Mouse (Mus musculus) limb, embryonic 15.5 days (tissue): ENCODE measurements around the gene Pde4b. TPM values are rescaled to one million over a fixed set of nuclear protein-coding genes. Genes with fewer than 3 reads are reported as not detected.

Source experiments
- ATAC-seq: fragments of 200-750 bp; cut with Nextera tagmentation; 2 replicates; pipeline ENCODE4 v1.8.0; 2017; ENCODE audit warnings: low read depth, moderate TSS enrichment; ENCODE audit not compliant: insufficient number of reproducible peaks, low FRiP score, low TSS enrichment
- H3K27ac ChIP-seq: fragments of 300-500 bp; sonication (generic); 2 replicates; pipeline ENCODE4 v1.5.1; 2015; ENCODE audit warnings: moderate library complexity, mild to moderate bottlenecking, inconsistent platforms
- H3K27me3 ChIP-seq: fragments of 300-500 bp; sonication (generic); 2 replicates; pipeline ENCODE4 v1.6.1; 2015; ENCODE audit warnings: inconsistent platforms
- H3K36me3 ChIP-seq: fragments of 300-500 bp; sonication (generic); 2 replicates; pipeline ENCODE4 v1.6.1; 2015; ENCODE audit warnings: inconsistent platforms
- H3K4me1 ChIP-seq: fragments of 300-500 bp; sonication (generic); 2 replicates; pipeline ENCODE4 v1.6.1; 2015; ENCODE audit warnings: inconsistent platforms
- H3K4me2 ChIP-seq: fragments of 300-500 bp; sonication (generic); 2 replicates; pipeline ENCODE4 v1.6.1; 2015; ENCODE audit warnings: mild to moderate bottlenecking, inconsistent platforms
- H3K4me3 ChIP-seq: fragments of 300-500 bp; sonication (generic); 2 replicates; pipeline ENCODE4 v1.5.1; 2015; ENCODE audit warnings: mild to moderate bottlenecking, inconsistent platforms
- H3K9ac ChIP-seq: fragments of 300-500 bp; sonication (generic); 2 replicates; pipeline ENCODE4 v1.6.1; 2015; ENCODE audit warnings: inconsistent platforms
- H3K9me3 ChIP-seq: fragments of 300-500 bp; sonication (generic); 2 replicates; pipeline ENCODE4 v1.6.1; 2016; ENCODE audit warnings: inconsistent platforms
- WGBS: fragments of 180-500 bp; shearing (Covaris S2); methylation state at CpG from one replicate; pipeline ENCODE4 v1.1.7; 2015; 5-methylcytosine and 5-hydroxymethylcytosine counted together
- polyA plus RNA-seq: library from polyadenylated mRNA; unstranded; fragments of >200 nt; fragmentation: Nextera tagmentation; extraction: Ambion mirVana; gene quantifications from 2 replicates; pipeline ENCODE4 v1.2.1, GENCODE M21; 2015

Gene Pde4b
- polyA plus RNA-seq, 1 experiment from 2014 or later, result 20.1 TPM

DNA sequence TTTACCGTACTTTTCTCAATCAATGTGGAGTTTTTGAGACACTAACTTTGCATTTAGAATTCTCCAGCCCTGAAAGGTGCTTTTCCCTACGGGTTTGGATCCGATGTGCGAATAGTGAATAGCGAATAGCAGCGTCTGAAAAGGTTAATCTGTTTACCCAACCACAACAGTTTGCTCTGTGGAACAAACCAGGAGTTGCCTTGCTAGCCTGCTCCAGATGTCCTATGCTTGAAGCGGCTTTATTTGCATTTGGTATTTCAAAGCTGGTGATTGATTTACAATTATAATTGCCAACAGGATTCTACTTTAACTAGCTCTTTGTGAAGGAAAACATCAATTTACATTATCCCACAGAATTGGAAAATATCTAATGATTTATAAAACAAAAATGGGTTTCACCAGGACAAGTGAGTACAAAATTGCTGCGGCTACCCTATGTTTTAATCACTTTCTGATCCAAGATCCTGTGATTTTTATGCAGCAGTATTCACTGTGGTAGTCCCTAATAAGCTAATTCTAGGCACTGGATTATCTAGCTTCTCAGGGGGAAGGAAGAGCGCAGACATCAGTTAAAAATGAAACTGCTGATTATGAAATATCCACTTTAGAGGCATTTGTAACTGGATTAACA, 280.9 kb downstream of the Pde4b start:
- Histone ChIP-seq H3K9ac (no peak overlapping the region), H3K4me1 (no peaks in the 10 kb centered on the region), H3K36me3 (no peaks in the 10 kb centered on the region), H3K27ac (no peak overlapping the region), H3K9me3 (no peaks in the 10 kb centered on the region), H3K27me3 (no peaks in the 10 kb centered on the region), H3K4me2 (no peak overlapping the region), H3K4me3 (no peak overlapping the region)
- ATAC-seq, result no peak
- 47% methylated on average over 9 of the region's 9 CpGs for WGBS

DNA sequence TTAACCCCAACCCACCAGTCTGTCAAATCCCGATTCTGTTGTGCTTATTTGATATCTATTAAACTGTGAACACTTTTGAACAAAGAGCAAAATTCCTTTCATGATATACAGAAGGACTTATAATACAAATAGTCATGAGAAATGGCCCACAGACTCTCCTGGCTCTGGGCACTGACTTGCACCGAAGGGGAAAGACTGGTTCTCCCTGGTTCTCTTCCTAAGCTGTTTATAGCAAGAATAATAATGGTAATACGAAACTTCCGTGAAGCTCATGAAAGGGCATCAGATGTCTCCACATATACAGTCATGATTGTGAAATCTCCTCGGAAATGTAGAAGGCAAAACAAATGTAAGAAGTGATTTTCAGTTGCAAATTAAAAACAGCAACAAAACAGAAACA, 287.3 kb downstream of the Pde4b start:
- Histone ChIP-seq H3K27me3 (no peaks in the 10 kb centered on the region), H3K4me2 (no peak overlapping the region), H3K36me3 (no peaks in the 10 kb centered on the region), H3K4me1 (no peaks in the 10 kb centered on the region), H3K4me3 (no peak overlapping the region), H3K27ac (no peak overlapping the region), H3K9me3 (no peaks in the 10 kb centered on the region), H3K9ac (no peak overlapping the region)
- 60% methylated on average over 5 of the region's 5 CpGs for WGBS
- ATAC-seq, result no peak

DNA sequence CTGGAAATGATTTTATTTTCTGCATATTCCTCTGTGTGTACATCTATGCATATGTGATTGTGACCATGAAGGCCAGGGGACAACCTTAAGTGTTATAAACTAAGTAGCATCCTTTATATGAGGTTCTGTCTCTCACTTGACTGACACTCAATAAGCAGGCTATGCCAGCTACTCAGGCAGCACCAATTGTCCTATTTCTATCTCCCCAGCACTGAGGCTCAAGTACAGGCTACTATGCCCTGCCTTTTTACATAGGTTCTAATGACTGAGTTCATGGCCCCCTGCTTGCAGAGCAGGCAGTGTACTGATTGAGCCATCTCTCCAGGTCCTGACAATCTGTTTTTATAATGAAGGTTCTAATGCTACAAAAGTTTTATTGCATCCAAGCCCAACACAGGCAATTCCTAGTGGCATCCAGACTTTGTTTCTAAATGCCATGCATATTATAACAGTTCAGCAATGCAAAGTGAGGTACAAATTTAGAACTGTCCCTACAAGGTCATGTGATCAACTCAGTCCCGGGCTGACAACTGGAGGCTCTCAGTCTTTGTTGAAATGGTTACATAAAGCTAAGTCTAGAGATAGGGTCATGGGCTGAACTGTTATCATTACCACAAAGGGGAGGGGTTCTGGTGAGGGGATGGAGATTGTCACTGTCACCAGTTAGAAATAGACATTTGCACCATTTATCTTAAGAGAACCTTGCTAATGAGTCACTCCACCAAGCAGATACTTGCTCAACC, 295.6 kb downstream of the Pde4b start:
- no peak for ATAC-seq
- Histone ChIP-seq H3K4me1 (no peaks in the 10 kb centered on the region), H3K27ac (no peak overlapping the region), H3K4me2 (no peak overlapping the region), H3K4me3 (no peak overlapping the region), H3K9ac (no peak overlapping the region), H3K27me3 (no peaks in the 10 kb centered on the region), H3K9me3 (no peaks in the 10 kb centered on the region), H3K36me3 (no peaks in the 10 kb centered on the region)
- 72% methylated on average over 1 of the region's 1 CpGs for WGBS

DNA sequence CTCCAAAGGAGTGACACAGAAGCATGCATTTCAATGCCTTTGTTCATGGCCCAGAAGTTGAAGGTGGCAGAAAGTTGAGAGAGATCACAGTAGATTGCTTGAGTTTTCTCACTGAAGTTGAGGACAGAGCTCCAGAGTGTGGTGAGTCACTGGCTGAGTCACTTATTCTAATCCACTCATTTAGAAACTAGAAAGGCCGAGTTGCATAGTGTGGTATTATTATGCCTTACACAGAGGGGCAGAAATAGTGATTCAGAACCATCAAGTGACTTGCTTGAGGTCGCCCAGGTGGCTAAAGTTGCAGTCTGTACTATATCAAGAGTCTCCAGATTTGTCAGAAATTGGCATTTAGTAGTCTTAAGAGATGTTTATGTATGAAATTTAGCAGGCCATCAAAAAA, 306.3 kb downstream of the Pde4b start:
- no peak overlapping the region for H3K9ac ChIP-seq
- no peaks in the 10 kb centered on the region for H3K27me3 ChIP-seq
- H3K4me3 ChIP-seq, result no peak overlapping the region
- no peak overlapping the region for H3K27ac ChIP-seq
- H3K4me2 ChIP-seq, result no peak overlapping the region
- no peak for ATAC-seq
- 76% methylated on average over 2 of the region's 2 CpGs for WGBS
- H3K36me3 ChIP-seq, result no peaks in the 10 kb centered on the region
- H3K4me1 ChIP-seq, result no peaks in the 10 kb centered on the region
- no peaks in the 10 kb centered on the region for H3K9me3 ChIP-seq

DNA sequence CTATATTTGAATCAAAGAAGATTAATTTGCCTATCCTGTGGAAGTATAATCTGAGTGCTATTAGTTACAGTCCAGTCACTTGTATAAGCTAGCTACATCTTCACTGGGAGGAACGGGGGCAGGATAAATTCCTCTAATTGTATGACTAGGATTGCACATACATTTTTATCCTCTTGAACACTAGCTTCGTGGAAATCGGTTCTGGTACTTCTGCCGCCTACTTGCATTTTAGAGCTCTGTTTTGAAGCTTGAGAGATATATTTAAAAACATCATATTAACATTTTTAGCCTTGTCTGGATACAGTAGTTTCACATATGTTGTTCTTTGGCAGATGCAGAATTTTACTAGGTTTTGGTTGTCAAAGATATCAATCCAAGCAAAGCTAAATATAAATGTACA, 310.0 kb downstream of the Pde4b start:
- no peak overlapping the region for H3K9ac ChIP-seq
- H3K4me2 ChIP-seq, result no peak overlapping the region
- no peak overlapping the region for H3K4me3 ChIP-seq
- no peak overlapping the region for H3K27ac ChIP-seq
- no peak for ATAC-seq
- H3K9me3 ChIP-seq, result no peaks in the 10 kb centered on the region
- H3K27me3 ChIP-seq, result no peaks in the 10 kb centered on the region
- WGBS, result 87% methylated on average over 4 of the region's 4 CpGs
- H3K36me3 ChIP-seq, result no peaks in the 10 kb centered on the region
- no peaks in the 10 kb centered on the region for H3K4me1 ChIP-seq

DNA sequence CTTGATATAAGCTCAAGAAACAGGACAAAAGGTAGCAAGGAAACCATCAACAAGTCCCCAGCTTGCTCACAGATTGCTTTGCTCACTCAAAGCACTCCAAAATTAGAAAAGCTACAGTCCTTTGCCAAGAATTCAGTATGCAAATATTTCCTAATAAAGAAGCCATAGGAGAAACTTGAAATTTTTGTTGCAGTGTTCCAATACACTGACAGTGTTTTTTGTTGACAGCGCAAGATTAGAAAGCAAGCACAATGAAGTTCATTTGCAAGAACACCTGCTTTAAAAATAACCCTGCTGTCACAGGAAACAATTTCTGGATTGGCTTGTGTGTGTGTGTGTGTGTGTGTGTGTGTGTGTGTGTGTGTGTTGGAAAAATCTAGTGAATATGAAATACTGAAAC, 311.2 kb downstream of the Pde4b start:
- H3K4me1 ChIP-seq, result no peaks in the 10 kb centered on the region
- no peak for ATAC-seq
- no peak overlapping the region for H3K27ac ChIP-seq
- no peaks in the 10 kb centered on the region for H3K9me3 ChIP-seq
- no peak overlapping the region for H3K4me2 ChIP-seq
- no peaks in the 10 kb centered on the region for H3K27me3 ChIP-seq
- no peak overlapping the region for H3K9ac ChIP-seq
- WGBS, result 90% methylated on average over 1 of the region's 1 CpGs
- H3K36me3 ChIP-seq, result no peaks in the 10 kb centered on the region
- H3K4me3 ChIP-seq, result no peak overlapping the region

DNA sequence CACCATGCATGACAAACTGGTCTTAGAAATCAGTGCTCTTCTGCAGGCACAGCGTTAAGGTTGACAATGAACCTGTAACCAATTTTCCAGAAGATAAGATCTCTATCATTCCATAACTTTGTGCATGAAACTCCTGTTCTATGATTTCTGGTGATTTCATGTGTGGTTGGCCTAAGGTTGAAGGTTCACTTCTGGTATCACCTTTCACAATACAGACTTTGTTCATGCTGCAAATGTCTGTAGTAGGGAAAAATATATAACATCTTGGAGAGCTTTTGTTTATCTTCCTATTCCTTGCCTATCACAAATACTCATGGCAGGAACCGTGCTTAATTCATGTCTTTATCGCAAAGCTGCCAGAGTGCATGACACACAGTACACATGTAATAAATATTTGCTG, 319.5 kb downstream of the Pde4b start:
- Histone ChIP-seq H3K27me3 (no peaks in the 10 kb centered on the region), H3K9ac (no peak overlapping the region), H3K36me3 (no peaks in the 10 kb centered on the region), H3K9me3 (no peaks in the 10 kb centered on the region), H3K4me3 (no peak overlapping the region), H3K27ac (no peak overlapping the region), H3K4me1 (no peaks in the 10 kb centered on the region), H3K4me2 (no peak overlapping the region)
- 62% methylated on average over 3 of the region's 3 CpGs for WGBS
- no peak for ATAC-seq

DNA sequence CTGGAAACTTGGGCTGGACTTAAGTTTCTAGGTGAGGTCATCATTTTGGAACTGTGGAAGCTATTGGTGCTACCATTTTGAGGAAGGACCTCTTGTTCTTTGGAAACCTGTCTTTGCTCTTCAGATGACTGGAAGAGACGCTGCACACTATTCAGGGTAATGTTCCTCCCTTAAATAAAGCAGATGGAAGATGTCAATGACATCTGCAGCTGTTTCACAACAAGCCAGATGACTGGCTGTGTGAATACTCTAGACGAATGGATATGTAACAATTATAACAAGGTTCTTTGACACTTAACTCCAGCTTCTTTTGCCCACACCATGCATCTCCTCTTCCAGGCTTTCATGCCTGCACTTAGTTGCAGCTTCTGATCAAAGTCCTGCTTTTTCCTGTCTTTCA, 320.8 kb downstream of the Pde4b start:
- ATAC-seq, result no peak
- 54% methylated on average over 2 of the region's 2 CpGs for WGBS

DNA sequence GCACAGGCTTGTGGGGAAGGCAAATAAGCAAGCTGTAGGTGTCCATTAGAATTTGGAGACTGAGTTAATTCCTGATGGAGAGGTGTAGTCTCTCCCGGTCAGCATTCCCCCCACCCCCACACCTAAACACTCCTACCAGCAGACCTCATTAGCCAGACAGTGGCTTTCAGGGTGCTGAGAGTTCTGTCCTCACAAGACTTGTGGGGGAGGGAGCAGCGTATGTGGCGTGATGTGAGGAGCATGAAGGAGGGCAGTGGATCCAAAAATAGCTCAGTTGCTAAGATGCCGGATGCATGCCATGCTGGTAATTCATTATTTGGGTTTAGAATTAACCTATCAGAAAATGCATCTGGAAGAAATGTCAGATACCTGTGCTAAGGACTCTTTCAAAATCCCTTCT, 321.6 kb downstream of the Pde4b start:
- WGBS, result 40% methylated on average over 4 of the region's 4 CpGs

More for the DNA sequence above, 320.8 kb downstream of the Pde4b start:
- H3K4me3 ChIP-seq, result no peak overlapping the region
- H3K9ac ChIP-seq, result no peak overlapping the region
- H3K36me3 ChIP-seq, result no peaks in the 10 kb centered on the region
- no peaks in the 10 kb centered on the region for H3K4me1 ChIP-seq
- no peaks in the 10 kb centered on the region for H3K27me3 ChIP-seq
- H3K9me3 ChIP-seq, result no peaks in the 10 kb centered on the region
- no peak overlapping the region for H3K27ac ChIP-seq
- no peak overlapping the region for H3K4me2 ChIP-seq

DNA sequence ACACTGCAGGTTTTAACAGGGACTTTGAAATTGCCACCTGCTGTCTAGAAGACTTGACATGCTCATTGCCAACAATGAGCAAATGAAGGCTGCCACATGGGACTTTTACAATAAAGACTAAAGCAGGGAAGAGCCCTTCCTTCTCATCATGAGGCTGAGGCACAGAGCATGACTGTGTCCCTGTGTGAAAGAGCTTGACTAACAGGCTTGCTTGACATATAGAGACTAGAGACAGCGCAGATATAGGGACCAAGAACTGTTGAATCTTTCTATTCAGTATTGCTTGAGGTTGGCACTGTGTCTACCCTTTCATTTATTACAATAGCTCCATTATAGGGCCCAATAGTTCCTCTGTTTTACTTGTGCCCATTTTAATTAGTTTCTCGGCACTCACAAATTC, 325.8 kb downstream of the Pde4b start:
- no peak overlapping the region for H3K4me2 ChIP-seq
- no peaks in the 10 kb centered on the region for H3K9me3 ChIP-seq
- no peak overlapping the region for H3K9ac ChIP-seq
- no peaks in the 10 kb centered on the region for H3K27me3 ChIP-seq
- ATAC-seq, result no peak
- 71% methylated on average over 2 of the region's 2 CpGs for WGBS
- H3K36me3 ChIP-seq, result no peaks in the 10 kb centered on the region
- H3K4me1 ChIP-seq, result no peaks in the 10 kb centered on the region
- H3K27ac ChIP-seq, result no peak overlapping the region
- no peak overlapping the region for H3K4me3 ChIP-seq

More for the DNA sequence above, 321.6 kb downstream of the Pde4b start:
- Histone ChIP-seq H3K36me3 (no peaks in the 10 kb centered on the region), H3K4me1 (no peaks in the 10 kb centered on the region), H3K4me2 (no peak overlapping the region), H3K4me3 (no peak overlapping the region), H3K9ac (no peak overlapping the region), H3K27me3 (no peaks in the 10 kb centered on the region), H3K27ac (no peak overlapping the region), H3K9me3 (no peaks in the 10 kb centered on the region)
- ATAC-seq, result no peak

DNA sequence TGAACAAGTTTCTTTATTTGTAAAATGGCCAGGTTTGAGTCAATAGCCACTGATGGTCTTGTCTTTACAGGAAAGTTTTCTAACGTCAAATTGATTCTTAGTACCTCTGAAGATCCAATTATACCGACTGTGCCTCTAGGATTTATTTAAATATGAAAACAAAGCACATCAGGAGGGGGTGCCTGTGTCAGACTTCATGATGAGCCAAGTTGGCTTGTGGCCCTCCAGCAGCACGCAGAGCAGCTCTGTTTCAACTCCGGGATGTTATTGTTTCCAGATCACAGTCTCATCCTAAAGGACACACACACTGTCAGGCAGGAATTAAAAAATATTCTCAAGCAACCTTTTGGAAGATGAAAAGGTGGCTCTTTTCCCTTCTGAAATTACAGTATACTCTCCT, 326.5 kb downstream of the Pde4b start:
- H3K4me1 ChIP-seq, result no peaks in the 10 kb centered on the region

DNA sequence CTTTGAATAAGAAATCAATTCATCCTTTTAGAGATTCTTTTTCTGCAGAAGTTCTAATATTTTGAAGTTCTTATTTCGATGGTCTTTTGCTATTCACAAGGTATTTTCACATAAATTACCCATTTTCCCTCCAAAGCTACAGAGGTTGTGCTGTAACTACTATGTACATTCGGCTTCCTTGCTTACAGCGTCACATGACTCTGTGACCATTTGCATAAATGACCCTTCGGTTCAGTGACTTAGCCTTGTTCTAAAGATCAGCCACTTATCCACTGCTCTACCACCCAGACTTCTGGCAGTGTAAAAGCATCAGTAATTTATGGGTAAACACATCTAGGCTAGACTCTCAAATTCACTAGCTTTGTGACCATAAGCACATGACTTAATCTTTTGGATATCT, 327.3 kb downstream of the Pde4b start:
- 85% methylated on average over 4 of the region's 4 CpGs for WGBS
- no peak overlapping the region for H3K4me3 ChIP-seq
- H3K9me3 ChIP-seq, result no peaks in the 10 kb centered on the region
- H3K4me1 ChIP-seq, result no peaks in the 10 kb centered on the region
- H3K36me3 ChIP-seq, result no peaks in the 10 kb centered on the region
- H3K9ac ChIP-seq, result no peak overlapping the region
- no peak for ATAC-seq
- H3K4me2 ChIP-seq, result no peak overlapping the region
- no peaks in the 10 kb centered on the region for H3K27me3 ChIP-seq
- no peak overlapping the region for H3K27ac ChIP-seq

More for the DNA sequence above, 326.5 kb downstream of the Pde4b start:
- 42% methylated on average over 4 of the region's 4 CpGs for WGBS
- no peak overlapping the region for H3K4me2 ChIP-seq
- no peak overlapping the region for H3K4me3 ChIP-seq
- H3K9ac ChIP-seq, result no peak overlapping the region
- H3K36me3 ChIP-seq, result no peaks in the 10 kb centered on the region
- no peak overlapping the region for H3K27ac ChIP-seq
- H3K9me3 ChIP-seq, result no peaks in the 10 kb centered on the region
- no peak for ATAC-seq
- no peaks in the 10 kb centered on the region for H3K27me3 ChIP-seq
